Mouse (Mus musculus) heart, adult 18-20 months (tissue): ENCODE measurements at regions not wholly inside any gene's neighbourhood (a gene's known extent, or its start where the extent isn't known, plus 50 kb on each side); places are given as distances from the start of the nearest gene placed in this dataset.

ENCODE experiments used
- DNase-seq, 2 experiments: peaks; one replicate each; pipeline ENCODE4 v3.0.0; 2021 to 2022; ENCODE audit warnings: mixed read lengths in 1 of 2

DNA sequence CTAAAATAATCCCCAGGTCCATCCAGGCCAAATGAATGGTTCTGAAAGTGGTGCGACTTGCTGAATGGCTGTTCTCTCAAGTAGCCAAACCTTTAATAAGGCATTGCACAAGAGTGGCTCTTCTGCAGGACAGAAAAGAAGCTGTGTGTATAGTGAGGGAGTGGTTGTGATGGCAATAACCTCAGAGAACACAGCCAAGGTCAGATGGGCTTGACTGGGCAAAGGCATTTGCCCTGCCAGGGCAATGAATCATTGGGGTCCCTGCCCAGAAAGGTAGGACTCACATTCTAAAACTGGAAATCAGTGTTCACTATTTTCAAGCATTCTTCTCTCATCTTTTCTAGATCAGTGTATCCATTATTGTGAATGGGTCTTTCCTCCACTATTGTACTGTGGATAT is 295.4 kb upstream of the Usp25 start:
- no peak for DNase-seq

DNA sequence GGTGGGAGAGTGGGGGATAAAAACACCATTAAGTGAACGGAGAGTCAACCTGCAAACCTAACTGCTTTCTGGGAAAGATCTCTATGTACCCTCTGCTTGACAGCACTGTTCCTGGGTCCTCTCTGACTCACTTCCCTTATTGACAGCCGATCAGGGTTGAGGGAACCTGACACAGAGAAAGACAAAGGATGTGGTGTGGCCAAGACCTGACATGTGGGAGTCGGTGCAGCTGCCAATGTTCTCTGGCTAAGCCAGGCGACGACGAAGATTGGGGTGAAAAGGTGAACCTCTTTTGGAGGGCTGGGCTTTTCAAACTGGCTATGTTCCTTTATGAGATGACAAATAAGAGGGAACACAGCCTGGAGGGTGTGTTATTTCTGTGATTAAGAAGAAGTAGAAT is 318.6 kb upstream of the Usp25 start:
- peak; percentile 19 to 40 for DNase-seq

DNA sequence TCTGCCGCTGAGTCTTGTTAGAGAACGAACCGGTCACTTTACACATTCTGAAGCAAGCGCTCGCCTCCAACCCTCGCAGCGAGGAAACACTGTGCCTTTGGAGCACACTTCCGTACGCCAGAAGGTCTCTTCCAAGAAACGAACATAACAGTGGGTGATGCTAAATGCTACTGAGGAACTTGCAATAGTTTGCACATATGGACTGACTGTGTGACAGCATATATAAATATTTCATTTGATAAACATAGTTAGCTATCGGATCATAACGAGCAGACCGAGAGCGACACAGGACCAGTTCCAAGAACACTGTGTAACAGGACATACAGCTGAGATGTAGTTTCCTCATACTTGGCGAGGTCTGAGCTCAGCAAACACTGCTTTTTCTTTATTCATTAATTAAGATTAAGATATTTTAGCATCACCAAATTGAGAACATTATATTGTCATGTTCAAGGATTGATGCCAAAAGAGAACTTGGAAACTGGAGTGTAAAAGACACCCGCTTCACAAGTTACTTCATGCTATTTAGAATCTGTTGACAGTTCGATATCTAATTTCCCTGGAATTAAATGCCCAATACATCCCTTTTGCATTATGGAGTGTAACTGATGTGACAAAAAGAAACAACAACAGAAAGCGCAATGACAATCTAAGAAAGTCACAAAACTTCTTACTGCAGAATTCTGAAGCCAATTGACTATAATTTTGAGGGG is 314.3 kb upstream of the Nrip1 start:
- peak in 1 of 2 experiments; percentile 2 for DNase-seq

DNA sequence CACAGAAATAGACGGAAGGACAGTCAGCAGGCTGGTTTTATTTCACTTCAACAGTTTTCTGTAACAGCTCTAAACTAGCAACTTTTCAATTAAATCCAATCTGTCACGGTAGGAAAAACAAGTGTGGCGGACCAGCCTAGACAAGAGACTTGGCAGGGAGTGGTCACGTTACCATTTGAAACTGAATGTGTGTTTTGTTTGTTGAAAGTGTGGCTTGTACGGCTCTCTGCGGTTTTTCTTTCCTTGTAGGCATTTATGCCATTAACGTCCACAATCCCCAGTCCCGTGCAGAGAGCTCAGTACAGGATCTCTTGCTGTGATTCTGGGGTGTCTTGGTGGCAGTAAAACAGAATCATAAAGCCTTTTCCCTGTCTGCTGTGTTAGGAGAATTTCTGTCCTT is 311.9 kb upstream of the Nrip1 start:
- no peak for DNase-seq

DNA sequence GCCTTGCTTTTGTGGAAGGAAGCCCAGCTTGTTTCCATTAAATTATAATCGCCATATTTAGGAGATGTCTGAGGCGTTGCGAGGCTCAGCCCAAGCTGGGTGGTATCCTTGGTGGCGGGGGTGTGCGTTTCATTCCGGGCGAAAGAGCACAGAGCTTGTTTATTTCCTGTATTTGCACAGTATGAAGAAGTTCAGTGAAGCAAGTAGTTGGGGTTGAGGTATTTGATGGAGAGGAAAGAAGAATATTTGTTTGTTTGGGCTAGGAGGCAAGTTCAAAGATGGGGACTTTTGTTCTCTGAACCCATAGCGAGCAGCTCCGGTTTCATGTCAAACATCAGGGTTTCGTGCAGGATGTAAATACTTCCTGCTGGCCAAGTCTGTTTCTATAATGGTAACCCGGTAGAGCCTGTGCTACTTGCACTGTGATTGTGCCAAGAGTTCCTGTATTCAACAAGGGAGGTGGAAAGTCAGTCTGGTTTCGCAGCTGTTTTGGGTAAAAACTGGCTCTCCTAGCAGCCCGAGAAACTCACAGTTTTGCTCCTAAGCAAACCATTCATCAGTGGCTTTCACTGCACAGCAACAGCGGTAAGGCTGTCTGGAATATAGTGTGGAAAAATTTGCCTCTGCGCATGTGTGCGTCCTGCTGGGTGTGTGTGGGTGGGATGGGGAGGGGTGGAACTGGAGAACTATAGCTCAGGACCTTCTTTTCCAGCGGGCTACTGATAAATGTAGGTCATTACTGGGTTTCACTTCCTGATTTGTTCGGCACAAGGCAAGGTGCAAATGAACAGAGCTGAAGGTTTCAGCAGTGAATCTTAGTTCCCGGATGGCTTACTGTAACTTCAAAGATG is 306.7 kb upstream of the Nrip1 start:
- DNase-seq: peak; percentile 12

DNA sequence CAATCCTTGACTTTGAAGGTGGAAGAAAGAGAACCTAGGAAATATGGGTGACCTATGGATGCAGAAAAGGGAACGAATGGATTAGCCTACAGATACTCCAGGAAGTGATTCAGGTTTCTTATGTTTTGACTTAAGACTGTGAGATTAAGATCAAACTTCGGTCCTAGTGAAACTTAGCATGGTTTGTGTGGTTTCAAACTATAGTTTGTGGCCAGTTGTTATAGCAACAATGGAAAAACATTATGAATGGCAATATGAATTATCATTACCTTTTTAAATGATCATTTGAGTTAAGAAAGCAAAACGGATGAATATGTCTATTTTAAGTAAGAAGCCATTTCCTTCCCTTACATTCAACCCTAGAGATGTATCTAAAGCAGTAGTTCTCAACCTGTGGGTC is 305.3 kb upstream of the Nrip1 start:
- no peak for DNase-seq

DNA sequence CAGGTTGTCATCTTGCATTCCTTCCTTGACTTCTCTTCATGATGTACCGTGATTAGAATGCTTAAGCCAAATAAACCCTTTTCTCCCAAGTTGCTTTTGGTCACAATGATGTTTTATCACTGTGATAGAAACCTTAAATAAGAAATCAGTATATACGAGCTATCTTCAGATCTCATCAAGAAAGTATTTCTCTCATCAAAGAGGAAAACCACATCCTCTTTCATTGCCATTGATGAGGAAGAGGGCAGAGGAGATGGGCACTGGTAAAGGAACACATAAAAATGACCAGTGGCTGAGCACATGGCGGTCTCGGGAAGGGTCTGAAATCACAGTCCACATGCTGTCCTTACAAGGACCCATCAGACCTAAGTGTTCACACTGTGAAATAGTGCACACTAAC is 296.2 kb upstream of the Nrip1 start:
- DNase-seq: no peak

DNA sequence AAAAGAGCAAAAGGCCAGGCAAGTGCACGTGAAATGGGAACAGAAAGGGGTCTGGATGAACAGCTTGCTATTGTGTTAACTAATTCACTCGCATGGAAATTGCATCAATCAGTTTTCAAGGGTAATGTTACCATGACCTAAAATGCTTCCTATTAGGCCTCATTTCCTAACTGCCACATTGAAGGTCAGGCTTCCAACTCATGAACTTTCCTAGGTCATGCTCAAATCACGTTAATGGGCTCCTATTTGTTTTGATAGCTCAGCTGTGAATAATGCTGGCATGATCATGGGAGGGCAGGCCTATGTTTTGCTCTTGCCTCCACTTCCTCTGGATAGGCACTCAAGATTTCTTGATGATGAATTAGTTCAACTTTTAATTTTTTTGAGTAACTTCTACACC is 293.4 kb upstream of the Nrip1 start:
- DNase-seq: no peak

DNA sequence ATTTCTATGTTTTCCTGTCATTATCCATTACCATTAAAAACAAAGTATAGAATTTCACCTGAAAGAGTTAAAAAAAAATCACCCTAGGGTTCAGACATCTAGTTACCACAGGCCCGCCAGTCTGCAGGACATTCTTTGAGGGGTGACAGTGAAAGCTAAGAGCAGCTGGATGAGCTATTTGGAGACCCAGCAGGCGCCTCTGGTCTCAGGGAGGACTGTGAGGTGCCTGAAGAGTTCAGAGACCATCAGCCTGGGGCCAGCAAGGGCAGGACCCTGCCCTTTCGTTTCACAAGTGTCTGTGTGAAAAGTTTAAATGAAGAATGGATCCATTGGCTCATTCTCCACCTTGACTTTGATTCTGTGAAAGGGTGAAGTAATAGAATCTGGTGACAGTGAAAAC is 281.5 kb upstream of the Nrip1 start:
- no peak for DNase-seq

DNA sequence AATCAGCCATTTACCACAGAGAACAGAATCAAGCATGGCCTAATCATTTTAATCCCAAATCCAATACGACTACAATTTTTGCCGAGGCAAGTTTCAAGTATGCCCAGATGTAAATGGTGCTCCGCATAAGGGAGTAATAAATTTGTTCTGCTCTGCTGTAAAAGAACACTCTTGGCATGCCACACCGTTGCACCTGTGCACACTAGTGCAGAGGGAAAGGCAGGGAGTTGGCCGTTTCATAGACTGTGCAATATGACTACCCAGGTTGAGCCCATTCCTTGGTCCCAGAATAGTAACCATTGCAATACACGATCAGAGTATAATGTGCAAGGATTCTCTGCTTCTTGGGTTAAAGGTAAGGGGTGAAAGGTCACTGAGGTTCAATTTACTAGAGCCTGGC is 270.7 kb upstream of the Nrip1 start:
- no peak for DNase-seq

DNA sequence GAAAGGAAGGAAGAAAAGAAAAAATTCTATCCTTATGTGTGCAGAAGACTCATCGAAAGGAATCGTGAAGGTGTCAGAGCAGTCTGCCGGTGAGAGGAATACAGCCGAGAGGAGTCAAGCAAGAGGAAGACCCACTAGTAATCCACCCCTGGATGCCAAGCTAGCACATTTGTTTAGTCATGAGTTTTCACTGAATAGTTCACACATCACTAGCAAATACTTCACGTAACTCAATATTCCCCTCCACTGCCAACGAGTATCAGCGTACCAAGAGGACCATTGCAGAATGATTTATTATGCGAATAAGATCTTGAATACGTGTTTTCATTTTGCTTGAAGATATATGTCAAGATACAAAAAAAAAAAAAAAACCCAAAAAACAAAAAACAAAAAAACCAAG is 270.2 kb upstream of the Nrip1 start:
- DNase-seq: no peak

DNA sequence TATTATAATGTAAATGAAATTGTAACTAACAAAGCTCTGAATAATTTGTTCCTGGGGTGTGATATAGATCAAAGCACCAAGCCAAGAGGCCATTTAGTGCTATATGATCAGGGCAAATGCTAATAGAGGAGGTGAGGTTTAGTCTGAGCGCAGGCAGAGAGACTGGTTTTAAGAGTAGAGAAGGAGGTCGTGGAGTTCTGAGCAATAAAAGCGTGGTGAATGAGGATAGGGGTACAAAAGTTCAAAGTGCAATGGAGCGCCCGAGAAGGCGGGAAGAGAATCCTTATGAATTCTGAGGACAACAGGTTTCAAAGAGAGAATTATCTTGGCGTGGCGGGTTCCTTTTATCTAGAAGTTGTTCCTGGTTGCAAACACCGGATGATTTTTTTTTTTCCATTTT is 261.5 kb upstream of the Nrip1 start:
- no peak for DNase-seq

DNA sequence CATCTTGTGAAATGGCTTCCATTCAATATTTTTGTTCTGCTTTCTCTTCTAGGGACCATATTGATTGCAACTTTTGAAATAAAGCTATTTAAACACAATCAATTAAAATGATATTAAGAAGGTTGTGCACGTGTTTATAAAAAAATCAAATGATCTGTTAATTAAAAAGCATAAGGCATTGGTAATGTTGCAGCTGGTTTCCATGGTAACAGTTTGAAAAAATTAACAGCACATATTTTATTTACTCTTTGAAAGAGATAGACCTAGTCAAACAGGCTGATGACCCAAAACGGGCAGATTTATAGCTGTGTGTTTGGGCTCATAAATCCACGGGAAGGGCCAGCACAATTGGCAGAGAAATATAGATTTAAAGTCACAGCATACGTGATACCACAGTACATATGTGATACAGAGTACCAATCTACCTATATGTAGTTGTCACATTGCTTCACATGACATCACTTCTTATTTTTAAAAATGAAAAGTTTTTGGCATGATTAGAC is 260.6 kb upstream of the Nrip1 start:
- DNase-seq: no peak

DNA sequence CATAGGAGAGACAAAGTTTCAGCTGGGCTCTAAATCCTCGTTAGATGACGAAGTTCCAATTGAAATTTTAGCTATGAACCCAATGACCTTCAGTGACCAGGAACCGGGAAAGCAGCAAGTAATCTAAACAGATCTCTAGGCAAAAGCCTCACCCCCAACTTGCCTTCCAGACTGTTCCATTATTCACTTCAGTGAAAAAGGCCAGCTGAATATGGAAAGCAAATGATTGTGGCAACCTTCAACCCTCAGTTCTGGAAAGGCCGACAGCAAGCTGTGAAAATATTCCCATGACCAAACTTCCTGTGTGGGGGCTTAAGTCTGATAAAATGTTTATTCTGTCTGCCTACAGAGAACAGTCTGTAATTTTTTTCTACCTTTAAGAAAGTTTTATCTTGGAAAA is 252.5 kb upstream of the Nrip1 start:
- DNase-seq: peak; percentile 13 to 41

DNA sequence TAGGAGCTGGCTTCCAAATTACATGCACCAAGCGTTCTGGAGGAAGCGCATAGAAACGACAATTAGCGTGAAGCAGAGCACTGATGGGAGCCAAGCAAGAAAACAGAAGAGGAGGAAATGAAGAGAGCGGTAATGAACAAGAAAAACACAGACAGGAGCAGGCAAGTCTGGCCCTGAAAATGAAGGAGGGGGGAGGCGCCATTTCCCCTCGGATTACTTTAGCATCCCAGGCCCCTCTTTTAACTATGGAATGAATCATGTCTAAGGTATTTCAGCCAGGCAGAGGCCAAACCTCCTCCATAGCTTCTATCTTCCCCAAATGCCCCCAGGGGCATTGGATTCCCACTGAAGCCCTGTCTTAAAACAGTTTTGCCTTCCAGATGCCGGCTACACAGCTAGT is 248.1 kb upstream of the Nrip1 start:
- DNase-seq: peak in 1 of 2 experiments; percentile 9

DNA sequence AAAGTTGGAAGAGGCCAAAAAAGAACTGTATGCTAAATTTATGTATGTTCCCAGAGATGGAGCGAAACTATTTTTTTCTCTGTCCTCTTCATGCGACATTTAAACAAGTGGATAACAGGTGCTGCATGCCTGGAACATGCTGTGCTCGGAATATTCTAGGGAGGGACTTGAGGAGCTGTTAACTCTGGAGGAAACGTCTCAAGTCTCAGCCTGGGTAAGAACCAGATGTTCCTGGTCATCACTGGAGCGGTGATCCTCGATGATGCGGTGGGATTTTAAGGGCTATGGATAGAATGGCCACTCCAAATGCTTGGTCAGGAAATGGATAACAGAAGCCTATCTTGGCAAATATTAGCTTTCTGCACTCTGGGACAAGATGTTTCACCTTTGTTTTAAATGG is 244.7 kb upstream of the Nrip1 start:
- DNase-seq: no peak

DNA sequence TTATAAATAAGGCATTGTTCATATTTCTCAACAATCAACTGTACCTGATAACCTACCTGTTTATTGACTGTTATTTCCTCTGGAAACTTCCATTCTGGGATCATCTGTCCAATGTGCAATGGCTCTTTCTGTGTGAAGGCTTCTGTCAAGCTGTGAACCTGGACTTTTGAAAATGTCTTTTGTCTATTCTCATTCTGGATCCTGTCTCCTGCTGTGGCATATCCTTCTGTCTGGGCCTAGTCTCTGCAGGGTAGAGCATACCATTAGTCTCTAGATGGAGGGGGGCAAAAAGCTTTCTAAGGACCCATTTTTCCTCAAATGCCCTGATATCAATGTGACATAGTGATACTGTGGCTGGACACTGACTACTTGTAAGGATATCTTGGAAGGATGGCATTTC is 237.4 kb upstream of the Nrip1 start:
- no peak for DNase-seq

DNA sequence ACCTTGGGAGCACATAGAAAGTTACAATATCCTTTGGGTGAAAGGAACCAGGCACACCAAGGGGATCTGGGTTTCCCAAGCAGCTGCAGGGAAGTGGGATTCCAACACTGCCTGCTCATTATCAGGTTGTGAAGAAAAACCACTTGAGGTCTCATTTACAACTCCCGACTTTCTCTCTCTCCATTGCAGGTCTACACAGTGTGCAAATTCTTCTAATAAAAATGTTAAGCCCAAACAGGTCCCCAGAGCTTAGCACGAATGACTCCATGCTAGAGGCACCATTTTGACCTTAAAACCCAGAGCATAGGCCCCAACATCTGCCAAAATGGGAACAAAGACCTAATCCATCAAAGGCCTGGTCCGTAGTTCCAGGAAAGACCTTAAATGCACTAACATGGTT is 231.3 kb upstream of the Nrip1 start:
- no peak for DNase-seq

DNA sequence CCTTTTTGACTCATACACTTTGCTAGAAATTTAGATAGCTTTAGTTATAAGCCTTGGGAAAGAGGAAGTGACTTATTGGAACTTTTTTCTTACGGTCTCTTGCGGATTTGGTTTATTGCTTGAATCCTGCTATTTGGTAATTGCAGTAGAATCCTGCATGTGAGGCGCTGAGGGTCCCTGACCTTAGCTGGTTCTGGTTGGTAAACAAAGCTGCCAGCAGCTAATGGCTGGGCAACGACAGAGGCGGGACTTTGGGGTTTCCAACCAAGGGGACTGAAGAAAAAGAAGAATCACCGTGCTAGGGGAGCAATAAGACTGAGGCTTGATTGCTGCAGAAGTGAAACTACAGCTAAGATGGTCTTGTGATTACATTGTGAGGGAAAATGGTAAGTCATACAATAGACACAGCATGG is 230.2 kb upstream of the Nrip1 start:
- no peak for DNase-seq

DNA sequence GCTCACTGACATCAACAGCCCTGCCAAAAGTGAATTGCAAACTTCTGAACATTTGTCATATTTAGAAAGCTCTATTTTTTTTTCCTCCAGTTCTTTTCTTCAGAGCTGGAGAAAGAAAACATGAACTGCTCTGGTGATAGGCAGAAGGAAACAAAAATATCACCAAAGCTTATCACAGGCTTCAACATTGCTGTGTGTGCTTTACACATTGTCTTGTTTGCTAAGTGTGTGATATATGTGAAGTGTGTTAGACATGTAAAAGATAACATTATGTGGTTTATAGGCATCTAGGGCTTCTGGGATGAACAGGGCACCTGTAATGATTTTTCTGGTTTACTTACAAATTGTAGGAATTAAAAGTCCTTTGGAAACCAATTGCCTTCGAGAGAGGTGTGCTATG is 229.8 kb upstream of the Nrip1 start:
- no peak for DNase-seq

DNA sequence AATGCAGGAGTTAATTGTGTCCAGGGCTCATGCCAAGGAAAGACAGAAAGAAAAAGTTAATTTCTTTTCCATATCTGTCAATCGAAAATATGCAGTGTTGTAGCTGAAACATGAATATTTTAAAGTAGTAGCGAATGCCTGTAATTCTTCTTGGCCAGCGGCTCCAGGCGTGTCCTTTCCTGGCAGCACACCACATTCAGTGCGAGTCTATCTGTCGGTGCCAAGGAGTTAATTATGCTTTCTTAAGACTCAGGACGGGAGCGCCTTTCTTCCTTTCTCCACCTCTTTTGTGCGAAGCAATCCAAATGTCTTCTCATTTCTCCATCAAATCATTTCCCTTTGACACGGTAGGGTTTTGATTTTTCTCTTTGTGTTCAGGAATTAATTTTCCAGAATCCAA is 226.5 kb upstream of the Nrip1 start:
- DNase-seq: peak; percentile 48 to 61

DNA sequence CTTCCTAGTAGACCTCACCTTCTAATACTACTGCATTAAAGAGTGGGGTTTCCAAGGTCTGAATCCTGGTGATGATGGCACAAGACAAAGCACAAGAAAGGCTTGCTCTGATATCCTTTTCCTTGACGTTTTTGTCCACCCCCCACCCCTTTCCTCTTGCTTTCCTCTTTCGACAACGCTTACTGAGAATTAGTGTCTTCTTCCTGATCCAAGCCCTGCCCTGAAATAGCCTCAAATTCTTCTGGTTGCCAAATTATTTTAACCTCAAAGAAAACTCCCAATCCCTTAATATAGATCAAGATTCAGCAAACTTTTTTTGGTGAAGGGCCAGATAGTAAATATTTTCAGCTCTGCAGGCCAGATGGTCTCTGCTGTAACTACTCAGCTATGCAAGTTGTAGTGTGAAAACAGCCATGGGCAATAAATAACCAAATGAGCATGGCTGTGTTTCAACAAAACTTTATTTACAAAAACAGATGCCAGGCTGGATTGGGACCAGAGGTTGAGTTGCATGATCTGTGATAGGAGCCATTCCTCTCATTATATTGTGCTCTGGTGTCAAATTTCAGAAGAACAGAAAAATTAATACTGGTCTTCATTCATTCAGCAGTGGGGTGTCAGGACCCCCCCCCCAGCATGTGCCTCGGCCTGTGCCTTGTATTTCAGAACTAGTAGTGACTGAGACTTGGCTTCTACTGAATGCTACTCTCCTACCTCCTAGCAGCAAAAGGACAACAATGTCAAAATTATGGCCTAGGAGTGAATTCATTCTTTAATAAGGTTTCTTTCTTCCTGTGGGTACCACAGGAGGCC is 218.5 kb upstream of the Nrip1 start:
- DNase-seq: no peak

DNA sequence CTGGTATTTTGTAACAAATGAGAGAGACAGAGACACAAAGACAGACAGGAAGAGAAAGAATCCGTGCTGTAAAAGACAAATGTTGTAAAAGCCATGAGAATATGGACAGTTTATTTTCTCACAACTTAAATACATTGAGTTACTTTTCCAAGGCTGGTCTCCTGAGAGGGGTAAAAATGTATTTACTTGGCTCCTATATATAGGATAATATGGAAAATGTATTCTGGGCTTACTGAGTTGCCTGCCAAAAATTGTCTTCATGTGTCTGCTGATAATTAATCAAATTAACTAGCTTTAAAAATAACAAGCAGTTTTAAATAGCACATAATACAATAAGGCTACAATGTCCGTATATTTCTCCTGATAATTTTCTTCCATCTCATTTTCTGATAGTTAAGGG is 216.2 kb upstream of the Nrip1 start:
- DNase-seq: no peak
